Mouse (Mus musculus) thymus, postnatal 25 days (tissue): Measurements from ENCODE around the gene Cadm1.

Source experiments
- DNase-seq: peaks from one replicate; pipeline ENCODE4 v3.0.0; 2022

Cadm1 gene

DNA sequence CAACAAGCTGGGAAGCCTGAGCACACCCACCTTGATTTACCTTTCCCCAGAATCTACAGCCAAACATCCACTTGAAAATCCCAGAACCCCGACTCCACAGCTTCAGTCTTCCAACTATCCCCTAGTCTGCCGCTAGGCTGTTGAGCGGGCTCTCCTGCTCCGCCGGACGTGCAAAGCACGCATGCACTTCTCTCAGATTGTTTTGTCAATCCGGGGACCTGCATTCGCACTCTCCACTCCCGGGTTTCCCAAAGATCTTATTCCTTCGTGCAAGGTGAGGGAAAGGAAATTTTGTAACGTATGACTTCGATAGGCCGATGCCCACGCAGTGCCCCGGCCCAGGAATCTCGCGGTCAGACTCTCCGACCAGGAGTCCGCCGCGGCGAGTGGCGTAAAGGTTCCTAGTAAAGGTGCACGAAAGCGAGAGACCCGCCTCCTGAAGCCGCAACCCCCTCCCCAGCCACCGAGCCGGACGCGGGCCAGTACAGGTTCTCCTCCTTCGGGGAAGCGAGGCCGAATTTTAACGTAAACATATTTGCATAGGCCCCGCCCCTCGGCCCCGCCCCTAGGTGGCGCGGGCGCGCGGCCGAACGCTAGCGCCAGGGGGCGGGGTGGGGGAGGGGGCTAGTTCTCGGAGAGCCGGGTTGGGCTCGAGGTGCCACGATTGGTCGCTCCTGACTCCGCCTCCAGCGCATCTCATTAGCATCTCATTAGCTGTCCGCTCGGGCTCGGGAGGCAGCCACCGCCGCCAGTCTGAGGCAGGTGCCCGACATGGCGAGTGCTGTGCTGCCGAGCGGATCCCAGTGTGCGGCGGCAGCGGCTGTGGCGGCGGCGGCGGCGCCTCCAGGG is at the start of gene Cadm1:
Cadm1 (plus strand) TSS at position 572 of the 849 bp plus-strand sequence.
- DNase-seq: peak; percentile 82

DNA sequence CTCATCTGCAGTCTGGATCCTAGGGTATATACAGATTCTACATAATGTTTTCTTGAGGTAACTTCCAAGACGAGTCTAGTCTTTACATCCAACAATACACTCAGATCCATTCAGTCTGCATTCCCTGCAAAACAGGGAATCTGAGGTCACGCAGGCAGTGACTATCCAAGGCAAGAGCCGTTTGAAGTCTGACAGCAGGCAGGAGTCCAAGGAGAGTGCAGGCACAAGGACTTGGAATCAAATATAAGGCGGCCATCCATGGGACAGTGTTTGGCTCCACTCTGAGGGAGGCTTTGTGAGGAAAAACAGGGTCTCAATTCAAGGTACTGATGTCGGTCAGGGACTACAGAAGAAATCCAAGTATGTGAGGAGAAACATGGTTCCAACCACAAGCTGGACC is 45.5 kb upstream of the Cadm1 start:
- DNase-seq: no peak

DNA sequence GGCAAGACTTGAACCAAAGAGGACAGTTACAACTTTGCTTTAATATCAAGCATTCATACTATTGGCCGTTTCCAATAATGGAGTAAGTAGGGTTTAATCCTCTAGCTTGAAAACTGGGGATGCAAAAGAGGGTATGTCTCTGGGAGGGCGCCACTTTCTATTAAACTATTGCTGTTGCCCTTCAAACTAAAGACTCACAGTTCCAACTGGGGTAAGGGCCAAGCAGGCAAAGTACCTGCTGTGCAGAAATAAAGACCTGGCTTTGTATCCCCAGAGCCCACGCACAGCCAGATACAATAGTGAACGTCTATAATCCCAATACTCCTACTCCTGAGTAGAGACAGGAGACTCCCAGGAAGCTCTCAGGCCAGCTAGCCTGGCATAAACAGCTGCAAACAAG is 44.8 kb upstream of the Cadm1 start:
- DNase-seq: no peak

DNA sequence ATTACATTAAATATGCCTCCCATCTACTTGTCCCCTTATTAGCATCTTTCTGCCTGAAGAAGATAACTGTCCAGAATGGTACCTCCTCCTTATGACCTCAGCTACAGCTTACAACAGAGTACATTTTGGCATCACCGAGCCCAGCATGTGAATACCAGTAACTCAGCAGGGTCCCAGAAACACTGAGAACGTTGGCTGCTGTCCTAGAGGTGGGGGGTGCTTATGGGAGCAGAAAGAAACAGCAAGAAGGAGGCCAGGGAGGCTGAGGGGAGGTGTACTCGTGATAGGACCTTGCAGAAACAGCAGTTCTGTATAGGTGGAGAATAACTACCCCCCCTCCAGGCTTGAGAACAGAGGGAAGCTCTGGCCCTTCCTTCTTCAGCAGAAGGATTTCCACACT is 30.2 kb upstream of the Cadm1 start:
- DNase-seq: no peak

DNA sequence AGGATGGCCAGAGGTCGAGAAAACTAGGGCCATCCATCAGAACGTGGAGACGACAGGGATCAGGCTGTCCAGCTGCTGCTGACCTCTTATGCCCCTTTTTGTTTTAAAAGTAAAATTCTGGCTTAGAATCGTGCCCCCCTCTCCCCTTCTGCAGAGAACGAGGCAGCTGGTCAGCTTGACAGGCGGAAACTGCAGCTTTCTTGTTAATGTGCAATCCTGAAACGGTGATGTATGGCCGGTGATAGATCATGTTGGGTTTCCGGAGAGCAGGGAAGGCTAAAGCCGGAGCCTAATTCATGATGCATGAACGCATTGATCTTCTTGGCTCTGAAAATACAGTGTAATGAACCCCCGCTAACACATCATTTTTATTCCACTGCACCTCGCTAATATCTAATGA is 24.0 kb upstream of the Cadm1 start:
- no peak for DNase-seq

DNA sequence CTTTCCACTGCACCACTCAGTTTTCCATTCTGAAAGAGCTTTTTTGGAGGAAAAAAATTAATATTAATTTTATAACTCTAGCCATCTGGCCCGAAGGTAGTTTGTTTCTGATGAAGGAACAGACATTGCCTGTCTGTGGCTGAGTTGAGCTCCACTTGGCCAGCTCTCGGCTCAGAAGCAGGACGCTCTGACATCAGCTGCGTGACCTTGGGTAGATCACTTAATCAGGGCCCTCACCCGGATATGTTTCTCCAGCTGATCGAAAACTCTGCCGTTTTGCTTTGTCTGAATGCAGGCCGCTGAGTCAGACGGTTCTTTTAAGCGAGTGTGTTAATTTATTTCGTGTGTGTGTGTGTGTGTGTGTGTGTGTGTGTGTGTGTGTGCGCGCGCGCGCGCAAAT is 23.1 kb upstream of the Cadm1 start:
- no peak for DNase-seq

DNA sequence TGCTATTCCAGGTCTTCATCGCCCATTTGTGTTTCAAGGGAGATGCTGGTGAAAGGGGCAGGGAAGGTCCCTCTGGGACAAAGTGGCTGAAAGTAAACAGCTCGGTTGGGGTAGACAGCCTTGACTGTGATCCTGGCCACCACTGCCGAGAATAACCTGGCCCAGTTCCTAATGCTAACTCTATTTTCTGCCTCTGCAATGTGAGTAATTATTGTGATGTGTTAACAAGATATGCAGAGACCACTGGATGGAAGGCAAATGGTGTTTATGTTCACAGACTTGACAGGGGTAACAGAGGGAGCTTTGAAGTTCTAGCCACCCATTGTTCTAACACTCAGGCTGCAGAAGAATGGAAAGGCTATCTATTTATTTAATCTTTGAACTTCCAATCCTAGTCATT is 21.9 kb upstream of the Cadm1 start:
- no peak for DNase-seq

DNA sequence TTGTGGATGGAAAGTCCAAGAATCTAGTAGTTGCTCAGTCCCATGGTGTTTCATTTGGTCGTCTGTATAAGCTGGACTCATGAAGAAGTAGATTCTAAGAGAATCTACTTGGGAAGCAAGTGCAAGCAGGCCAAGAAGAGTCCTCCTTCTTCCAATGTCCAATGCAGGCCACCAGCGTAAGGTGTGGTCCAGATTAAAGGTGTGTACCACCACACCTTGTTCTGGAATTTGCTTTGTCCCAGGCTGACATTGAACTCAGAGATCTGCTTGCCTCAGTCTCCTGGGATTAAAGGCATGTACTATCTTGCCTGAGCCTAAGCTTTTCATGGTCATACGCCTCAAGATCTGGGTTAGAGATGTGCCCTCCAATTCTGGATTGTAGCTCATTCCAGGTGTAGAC is 17.5 kb upstream of the Cadm1 start:
- no peak for DNase-seq

DNA sequence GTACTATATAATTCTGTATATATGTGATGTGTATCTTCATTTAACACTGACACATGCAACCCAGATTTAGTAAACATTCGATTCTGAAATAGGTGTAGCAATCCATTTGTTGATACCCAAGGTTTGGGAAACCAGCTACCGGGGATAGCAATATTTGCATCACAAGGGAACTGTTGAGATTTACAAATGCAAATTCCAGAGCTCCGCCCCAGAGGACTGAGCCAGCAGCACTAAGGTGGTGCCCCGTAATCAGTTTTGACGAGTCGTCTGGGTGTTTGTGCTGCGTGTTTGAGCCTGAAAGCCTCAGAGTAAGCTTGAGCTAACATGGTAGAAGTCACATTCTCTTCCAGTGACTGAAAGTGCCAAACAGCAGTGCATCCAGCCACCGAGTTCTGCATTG is 15.7 kb upstream of the Cadm1 start:
- DNase-seq: no peak

DNA sequence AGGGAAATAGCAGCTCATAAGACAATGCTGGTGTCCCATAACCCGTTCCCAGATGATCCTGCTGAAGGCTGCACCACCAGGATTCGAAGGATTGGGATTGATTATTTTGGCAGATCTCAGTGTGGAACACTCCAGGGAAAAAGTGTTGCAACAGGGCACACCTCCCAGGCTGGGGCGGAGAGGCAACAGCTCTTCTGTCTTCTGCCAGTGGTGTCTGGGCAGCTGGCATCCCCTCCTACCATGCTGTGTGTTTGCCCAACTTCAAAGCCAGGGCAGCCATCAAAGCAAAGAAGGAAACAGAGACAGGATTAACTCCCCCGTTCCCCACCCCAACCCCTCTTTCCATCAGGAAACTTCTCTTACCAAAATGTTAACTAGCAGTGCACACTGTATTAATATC is 13.7 kb upstream of the Cadm1 start:
- DNase-seq: no peak

DNA sequence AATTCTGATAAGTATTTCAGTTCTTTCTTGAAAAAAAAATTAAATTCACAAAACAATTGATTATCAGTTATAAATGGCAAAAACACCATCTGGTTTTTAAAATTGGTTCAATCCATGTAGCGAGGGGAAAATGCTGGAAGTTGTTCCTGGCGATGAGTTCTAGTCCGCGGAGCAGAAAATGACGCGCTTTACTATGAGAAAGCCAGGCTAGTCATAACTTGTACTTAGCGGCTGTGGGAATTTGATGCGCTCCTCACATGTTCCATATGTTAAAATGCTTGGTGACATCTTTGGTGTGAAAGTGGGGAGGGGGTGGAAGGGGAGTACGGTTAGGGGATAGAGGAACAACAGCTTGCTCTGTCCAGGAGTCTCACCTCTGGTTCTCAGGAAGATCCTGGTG is 2.7 kb upstream of the Cadm1 start:
- no peak for DNase-seq

DNA sequence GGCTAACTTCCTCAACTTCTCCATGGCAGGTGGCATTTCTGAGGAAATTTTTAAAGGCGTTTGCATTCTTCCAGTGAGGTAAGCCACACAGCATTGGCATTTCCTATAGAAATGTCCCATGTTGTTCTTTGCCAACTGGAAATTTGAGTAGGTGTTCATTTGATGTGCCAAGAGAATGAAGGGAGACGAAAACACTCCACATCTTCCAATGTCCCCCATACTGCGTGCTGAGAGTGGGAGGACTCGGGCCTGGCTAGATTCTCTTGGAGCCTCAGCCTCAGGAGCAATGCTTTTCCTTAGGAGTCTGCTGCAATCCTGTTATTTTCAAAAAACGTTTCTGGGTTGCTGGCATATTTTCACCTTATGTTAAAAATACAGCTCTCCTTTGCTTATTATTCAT is 2.2 kb upstream of the Cadm1 start:
- DNase-seq: no peak

DNA sequence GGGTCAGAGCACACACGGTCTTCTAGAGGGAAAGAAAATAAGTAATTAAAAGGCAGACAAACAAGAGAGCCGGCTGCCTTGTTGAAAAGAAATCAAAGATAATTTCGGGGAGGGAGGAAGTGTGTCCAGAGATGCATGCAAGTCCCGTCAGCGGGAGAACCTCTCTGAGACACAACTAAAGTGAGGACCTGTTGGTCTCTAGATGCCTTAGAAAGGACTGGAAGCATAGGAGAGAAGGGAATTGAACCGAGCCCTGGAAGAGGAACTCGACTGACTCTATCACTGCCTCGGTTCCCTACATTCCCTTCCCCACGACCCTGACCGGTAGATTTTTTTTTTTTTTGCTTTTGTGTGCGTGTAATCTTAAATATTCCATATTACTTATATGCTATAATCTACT is 791 bp upstream of the Cadm1 start:
- no peak for DNase-seq

DNA sequence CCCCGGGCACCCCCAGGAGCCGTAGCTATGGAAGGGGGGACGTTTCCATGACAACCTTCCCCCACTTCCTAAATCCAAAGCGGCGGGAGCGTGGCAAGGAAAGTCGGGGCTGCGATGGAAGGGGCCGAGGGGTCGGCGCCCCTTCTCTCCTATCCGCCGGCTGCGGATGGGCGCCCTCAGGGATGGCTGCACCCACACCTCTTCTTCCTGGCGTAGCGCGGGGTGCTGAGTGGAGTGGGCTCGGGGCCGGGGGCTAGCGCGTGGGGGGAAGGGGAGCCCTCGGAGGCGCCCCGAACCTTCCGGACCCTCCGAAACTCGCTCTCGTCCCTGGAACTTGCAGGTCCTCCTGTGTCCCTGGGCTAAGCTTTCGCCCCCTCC is 560 bp downstream of the Cadm1 start:
- no peak for DNase-seq

DNA sequence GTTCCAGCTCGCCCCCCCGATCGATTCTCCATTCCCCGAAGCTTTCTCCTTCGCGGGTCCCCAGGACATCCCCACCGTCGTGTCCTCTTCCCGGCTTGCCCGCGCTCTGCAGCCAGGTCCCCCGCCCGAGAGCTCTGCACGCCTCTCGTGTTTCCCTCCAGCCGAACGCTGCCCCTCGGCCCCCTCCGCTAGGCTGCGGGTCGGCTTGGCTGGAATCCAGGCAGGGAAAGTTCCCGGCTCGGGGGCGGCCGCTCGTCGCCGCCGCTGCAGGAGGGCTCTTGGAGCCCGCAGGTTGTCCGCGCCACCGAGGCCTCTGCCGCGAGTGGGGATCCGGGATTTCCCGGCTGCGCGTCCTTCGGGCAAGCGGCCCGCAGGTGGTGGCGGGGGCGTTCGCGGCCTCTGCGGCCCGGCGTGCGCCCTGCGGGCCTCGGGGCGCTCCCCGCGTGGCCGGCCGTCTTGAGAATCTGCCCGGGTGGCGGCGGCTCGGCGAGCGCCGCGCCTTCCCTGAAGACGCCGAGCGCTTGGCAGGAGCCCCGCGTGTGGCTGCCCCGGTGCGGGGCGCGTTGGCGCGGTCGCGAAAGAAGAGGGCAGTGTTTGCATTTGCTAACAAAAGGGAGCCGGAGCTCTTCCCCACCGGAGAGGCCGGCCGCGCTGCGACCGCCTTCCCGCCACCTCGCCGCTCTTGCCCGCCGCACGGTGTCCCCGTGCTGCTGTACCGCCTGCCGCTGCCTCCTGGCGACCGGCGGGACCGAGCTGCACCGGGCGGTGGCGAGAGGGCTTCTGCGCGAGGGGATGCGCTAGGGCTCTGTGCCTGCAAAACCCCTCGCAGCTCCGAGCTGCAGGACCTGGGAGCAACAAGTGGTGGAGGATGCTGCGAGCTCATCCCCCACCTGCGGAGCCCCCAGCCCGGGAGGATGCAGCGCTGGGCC is 1.2 kb downstream of the Cadm1 start:
- peak; percentile 23 for DNase-seq

DNA sequence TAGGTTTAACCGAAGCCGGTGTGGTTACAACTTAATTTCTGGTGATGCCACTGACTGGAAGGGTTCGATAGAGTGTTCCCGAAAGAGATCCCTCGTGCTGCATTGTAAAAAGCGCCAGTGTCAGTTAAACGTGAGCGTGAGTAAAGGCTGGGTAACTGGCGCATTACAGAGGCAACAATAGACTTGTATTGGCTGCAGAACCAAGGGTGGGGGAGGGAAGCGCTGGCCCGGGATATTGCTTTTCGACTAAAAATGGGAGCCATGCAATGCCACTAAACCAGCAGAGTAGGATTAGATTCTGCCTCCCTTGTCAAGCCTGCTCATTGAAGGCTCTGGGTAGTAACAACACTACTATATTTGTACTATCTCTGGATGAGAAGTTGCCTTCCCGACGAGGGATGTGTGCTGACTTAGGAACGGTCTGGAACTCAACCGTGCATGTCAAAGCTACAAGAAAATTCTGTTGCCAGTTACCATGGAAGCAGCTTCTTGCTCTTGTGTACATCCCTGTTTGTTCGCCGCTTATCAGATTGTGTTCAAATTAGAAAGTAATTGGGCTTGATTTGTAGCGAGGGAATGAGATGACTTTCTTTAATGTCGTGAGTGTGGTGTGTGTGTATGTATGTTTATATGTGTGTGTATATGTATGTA is 2.4 kb downstream of the Cadm1 start:
- no peak for DNase-seq

DNA sequence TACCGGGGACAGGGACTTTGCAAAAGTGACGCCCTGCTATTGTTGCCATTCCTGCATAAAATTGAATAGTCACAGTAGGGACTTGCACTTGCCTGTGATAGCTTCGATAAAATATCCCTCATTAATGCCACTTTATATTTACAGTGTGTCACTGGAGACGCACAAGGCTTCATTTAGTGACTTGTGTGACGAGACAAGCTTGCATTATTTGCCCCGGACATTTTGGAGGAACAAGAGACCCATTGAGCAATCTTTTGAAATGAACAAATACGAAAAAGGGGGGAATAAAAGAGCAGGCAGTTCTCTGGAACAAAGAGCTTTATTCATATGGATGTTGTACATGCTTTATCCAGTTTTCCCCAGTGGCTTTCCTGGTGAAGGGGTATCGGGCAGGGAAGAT is 3.5 kb downstream of the Cadm1 start:
- DNase-seq: no peak

DNA sequence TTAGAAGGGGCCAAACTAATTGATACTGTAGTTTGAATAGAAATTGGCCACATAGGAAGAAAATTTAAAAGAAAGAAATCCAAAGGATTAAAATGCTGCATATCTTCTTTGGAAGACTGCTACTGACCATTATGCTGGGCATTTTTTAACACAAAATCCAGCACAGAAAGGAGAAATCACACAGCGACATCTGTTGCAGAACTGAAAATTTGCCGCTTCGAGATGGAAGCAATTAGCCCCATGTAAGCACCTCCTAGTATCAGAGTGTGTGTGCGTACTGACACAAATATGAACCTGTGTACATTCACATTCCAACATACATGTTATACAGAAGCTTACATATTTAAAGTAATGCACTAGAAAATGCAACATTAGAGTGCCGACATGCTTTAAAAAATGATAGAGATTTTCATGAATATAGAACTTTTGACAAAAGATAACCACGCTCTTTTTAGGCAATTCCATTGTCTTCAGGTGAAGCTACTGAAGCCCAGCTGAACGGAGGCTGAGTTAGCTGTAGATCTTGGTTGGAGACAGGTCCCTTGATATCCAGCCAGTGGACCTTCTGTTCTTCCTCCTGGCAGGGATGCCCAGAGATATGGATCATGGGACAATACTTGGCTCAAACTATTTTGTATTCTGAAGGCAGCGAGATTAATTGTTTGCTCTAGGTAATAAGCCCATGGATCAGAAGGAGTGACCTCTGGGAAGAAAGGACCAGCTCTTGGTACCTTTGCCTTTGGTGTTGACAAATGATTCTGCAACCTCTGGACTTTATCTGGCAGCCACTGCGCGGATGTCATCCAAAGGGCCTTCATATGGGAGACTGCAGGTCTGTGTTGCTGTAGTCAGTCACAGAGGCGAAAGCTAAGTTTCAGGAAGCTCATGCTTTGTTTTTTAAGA is 4.9 kb downstream of the Cadm1 start:
- no peak for DNase-seq

DNA sequence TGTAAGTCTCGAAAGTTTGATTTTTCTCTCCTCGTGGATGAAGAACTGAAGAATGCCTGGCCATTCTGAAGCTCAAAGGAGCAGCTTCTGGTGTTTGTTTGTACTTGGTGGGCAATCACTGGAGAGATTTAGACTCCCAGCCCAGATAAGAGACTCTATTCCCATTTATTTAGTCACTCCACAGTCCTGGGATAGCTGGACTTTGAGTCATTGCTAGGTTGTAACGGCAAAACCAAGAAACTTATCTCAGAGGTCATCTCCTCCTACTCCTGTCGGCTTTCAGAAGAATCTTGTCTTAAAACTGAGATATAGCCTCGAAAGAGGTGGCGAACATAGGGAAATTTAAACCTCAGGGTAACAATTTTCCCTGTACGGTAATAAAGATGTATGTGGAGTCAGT is 15.3 kb downstream of the Cadm1 start:
- no peak for DNase-seq

DNA sequence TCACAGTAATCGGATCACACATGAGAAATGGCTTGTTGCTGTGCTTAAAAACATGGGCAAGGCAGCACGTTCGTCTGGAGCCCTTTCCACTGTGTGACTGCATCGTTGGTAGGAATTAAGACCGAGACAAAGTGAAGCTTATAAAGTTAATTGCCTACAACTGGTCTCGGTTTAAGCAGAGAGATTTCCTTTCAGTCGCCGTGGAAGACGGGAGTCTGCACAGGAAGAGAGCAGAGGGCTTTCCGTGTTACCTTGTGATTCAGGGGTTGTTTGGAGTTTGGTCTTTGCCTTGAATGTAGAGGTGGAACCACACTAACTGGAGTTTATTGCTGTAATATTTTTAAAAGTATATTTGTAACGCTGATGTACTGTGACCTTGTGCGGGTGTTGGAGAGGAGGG is 15.7 kb downstream of the Cadm1 start:
- no peak for DNase-seq

DNA sequence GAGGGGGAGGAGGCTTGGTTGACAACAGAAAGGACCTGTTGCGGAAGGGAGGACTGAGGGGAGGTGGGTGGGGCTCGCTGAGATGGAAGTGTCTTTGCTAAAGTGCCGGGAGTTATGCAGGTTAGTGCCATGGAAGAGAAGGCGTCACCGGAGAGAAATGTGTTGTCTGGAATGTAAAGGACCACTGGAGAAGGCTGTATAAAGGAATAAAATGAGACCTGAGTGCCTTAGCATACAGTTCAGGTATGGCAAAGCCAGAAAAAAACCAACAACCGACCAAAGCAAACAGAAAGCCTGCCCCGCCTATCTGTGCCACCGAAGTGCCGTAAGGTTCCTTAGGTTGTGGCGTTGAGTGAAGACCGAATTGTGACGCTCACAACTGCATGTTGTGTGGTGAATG is 18.4 kb downstream of the Cadm1 start:
- no peak for DNase-seq

DNA sequence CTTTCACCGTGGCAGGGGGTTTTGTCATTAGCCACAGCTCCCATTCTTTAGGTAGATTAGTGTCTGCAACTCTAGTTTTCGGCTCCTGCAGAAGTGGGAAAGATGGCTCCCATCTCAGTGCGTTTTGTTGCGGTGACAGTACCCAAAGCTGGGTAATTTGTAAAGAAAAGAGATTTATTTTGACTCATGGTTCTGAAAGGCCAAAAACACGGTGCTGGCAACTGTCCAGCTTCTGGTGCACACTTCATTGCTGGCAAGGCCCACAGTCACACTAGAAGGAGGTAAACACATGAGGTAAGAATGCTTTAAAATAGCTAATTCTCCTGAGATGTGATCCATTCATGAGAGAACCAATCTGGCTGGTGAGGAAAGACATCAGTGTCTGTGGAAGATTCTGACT is 18.9 kb downstream of the Cadm1 start:
- DNase-seq: no peak
